ENCODE assay signal across 8 mouse cellular contexts in genomic region chr1:132306160-132306559, GRCm38 (mm10). TPM values are rescaled to one million over a fixed set of nuclear protein-coding genes. Genes with fewer than 3 reads are reported as not detected.
A peak's percentile ranks its signal among the peaks of the same experiment; 100 is the strongest.
DNase-seq lines count a peak whose midpoint lies in the region; ATAC-seq lines count a peak whose summit lies in the region.

No protein-coding gene starts in this region.

- DNase-seq in forebrain, embryonic 14.5 days (ENCODE audit: low spot score) = peak; percentile 62
- no peak for DNase-seq in midbrain, embryonic 10.5 days (ENCODE audit: low spot score)
- DNase-seq in adrenal gland, adult 2 months = peak; percentile 80
- DNase-seq in lung, postnatal 4 days = peak; percentile 53 to 70
- DNase-seq in yolk sac, embryonic 10.5 days (ENCODE audit: low spot score) = no peak

- ATAC-seq in forebrain, embryonic 14.5 days = peak; percentile 40; the same call in 1 of the 2 replicates
- no peak; the same call in 1 of the 2 replicates for ATAC-seq in forebrain, embryonic 12.5 days (ENCODE audit: low FRiP score)
- no peak; the same call in 1 of the 2 replicates for ATAC-seq in midbrain, embryonic 13.5 days
- peak; percentile 54 to 63; a peak in 2 of 4 replicates for ATAC-seq in hematopoietic stem cell, adult 5-6 weeks (replicated peaks in 1 of 2; ENCODE audit: insufficient read depth in 1 of 2, low FRiP score in 2 of 2, low TSS enrichment in 1 of 2, low read depth in 1 of 2, poor library complexity in 2 of 2, severe bottlenecking in 2 of 2)

- H3K9ac ChIP-seq in forebrain, embryonic 14.5 days (ENCODE audit: low read length) = no peak overlapping the region
- H3K9ac ChIP-seq in forebrain, embryonic 12.5 days = no peak overlapping the region
- no peak overlapping the region for H3K9ac ChIP-seq in midbrain, embryonic 13.5 days (replicated peaks)

- H3K27me3 ChIP-seq in forebrain, embryonic 14.5 days (replicated peaks; ENCODE audit: control insufficient read depth, insufficient read depth, low read length) = no peaks in the 10 kb centered on the region
- peaks cover 28% of the 10 kb centered on the region for H3K27me3 ChIP-seq in forebrain, embryonic 12.5 days
- H3K27me3 ChIP-seq in midbrain, embryonic 10.5 days (ENCODE audit: low read depth, poor library complexity, severe bottlenecking) = peaks cover 34% of the 10 kb centered on the region
- H3K27me3 ChIP-seq in midbrain, embryonic 13.5 days = peaks cover 10% of the 10 kb centered on the region; the same call in 1 of the 2 replicates

- H3K4me3 ChIP-seq in forebrain, embryonic 14.5 days (ENCODE audit: low read depth, low read length) = no peak overlapping the region
- H3K4me3 ChIP-seq in forebrain, embryonic 12.5 days (replicated peaks) = no peak overlapping the region
- no peak overlapping the region for H3K4me3 ChIP-seq in midbrain, embryonic 10.5 days
- H3K4me3 ChIP-seq in midbrain, embryonic 13.5 days (replicated peaks) = no peak overlapping the region

- no peaks in the 10 kb centered on the region for H3K9me3 ChIP-seq in forebrain, embryonic 14.5 days (replicated peaks; ENCODE audit: control insufficient read depth, low read length)
- no peaks in the 10 kb centered on the region for H3K9me3 ChIP-seq in forebrain, embryonic 12.5 days
- no peaks in the 10 kb centered on the region for H3K9me3 ChIP-seq in midbrain, embryonic 10.5 days (replicated peaks)
- no peaks in the 10 kb centered on the region for H3K9me3 ChIP-seq in midbrain, embryonic 13.5 days

- 40% methylated on average over 4 of the region's 4 CpGs for WGBS in forebrain, embryonic 14.5 days
- WGBS in forebrain, embryonic 12.5 days = 35% methylated on average over 4 of the region's 4 CpGs
- 47% methylated on average over 4 of the region's 4 CpGs for WGBS in midbrain, embryonic 10.5 days
- WGBS in midbrain, embryonic 13.5 days = 42% methylated on average over 4 of the region's 4 CpGs

- H3K4me1 ChIP-seq in forebrain, embryonic 14.5 days (ENCODE audit: control insufficient read depth, insufficient read depth, low read length) = no peaks in the 10 kb centered on the region
- H3K4me1 ChIP-seq in forebrain, embryonic 12.5 days = peaks cover 21% of the 10 kb centered on the region; the same call in 1 of the 2 replicates
- H3K4me1 ChIP-seq in midbrain, embryonic 10.5 days = peaks cover 66% of the 10 kb centered on the region
- peaks cover 27% of the 10 kb centered on the region for H3K4me1 ChIP-seq in midbrain, embryonic 13.5 days (replicated peaks)

- H3K4me2 ChIP-seq in forebrain, embryonic 14.5 days (ENCODE audit: low read length) = no peak overlapping the region
- no peak overlapping the region for H3K4me2 ChIP-seq in forebrain, embryonic 12.5 days
- no peak overlapping the region for H3K4me2 ChIP-seq in midbrain, embryonic 13.5 days (replicated peaks)

- no peak overlapping the region for H3K27ac ChIP-seq in forebrain, embryonic 14.5 days (ENCODE audit: low read depth, low read length)
- no peak overlapping the region for H3K27ac ChIP-seq in forebrain, embryonic 12.5 days
- 0 out of 2 replicates have a peak overlapping the region, but pooled peaks have one; percentile 34 for H3K27ac ChIP-seq in midbrain, embryonic 10.5 days (replicated peaks)
- no peak overlapping the region for H3K27ac ChIP-seq in midbrain, embryonic 13.5 days

- H3K36me3 ChIP-seq in forebrain, embryonic 14.5 days (ENCODE audit: control insufficient read depth, insufficient read depth, low read length) = no peaks in the 10 kb centered on the region
- H3K36me3 ChIP-seq in forebrain, embryonic 12.5 days (replicated peaks) = no peaks in the 10 kb centered on the region
- no peaks in the 10 kb centered on the region for H3K36me3 ChIP-seq in midbrain, embryonic 10.5 days
- H3K36me3 ChIP-seq in midbrain, embryonic 13.5 days = no peaks in the 10 kb centered on the region

RNA-seq across cellular contexts. Expression of gene Klhdc8a, which starts 7.7 kb away (rescaled TPM):
- 3.4 TPM in 2 replicates for polyA plus RNA-seq in forebrain, embryonic 14.5 days (2014; fragmentation: Nextera tagmentation; extraction: Ambion mirVana)
- polyA plus RNA-seq in forebrain, embryonic 12.5 days (2016; fragmentation: Nextera tagmentation; extraction: Ambion mirVana) = 1.7 TPM in 2 replicates
- 1.4 and 2.8 TPM in 2 replicates for polyA plus RNA-seq in midbrain, embryonic 10.5 days (2016; fragmentation: Nextera tagmentation; extraction: Ambion mirVana)
- polyA plus RNA-seq in midbrain, embryonic 13.5 days (2015; fragmentation: Nextera tagmentation; extraction: Ambion mirVana) = 6.3 and 6.7 TPM in 2 replicates
- 100 to 1,000 TPM in 1 of 2 experiments, 10 to 100 TPM in 1; 98.4 to 272 TPM for total RNA-seq in adrenal gland, adult 2 months (2021)
- 162 and 163 TPM in 2 replicates for polyA plus RNA-seq in adrenal gland, adult 2 months (2012; rRNA removed)
- not detected in 2 replicates for total RNA-seq in hematopoietic stem cell, adult 5-6 weeks (2017)

RNA-seq across cellular contexts. Expression of gene Nuak2, which starts 9.8 kb away (rescaled TPM):
- polyA plus RNA-seq in forebrain, embryonic 14.5 days (2014; fragmentation: Nextera tagmentation; extraction: Ambion mirVana) = 18.8 and 20.1 TPM in 2 replicates
- polyA plus RNA-seq in forebrain, embryonic 12.5 days (2016; fragmentation: Nextera tagmentation; extraction: Ambion mirVana) = 49.9 and 54.0 TPM in 2 replicates
- 87.1 and 101 TPM in 2 replicates for polyA plus RNA-seq in midbrain, embryonic 10.5 days (2016; fragmentation: Nextera tagmentation; extraction: Ambion mirVana)
- polyA plus RNA-seq in midbrain, embryonic 13.5 days (2015; fragmentation: Nextera tagmentation; extraction: Ambion mirVana) = 53.5 and 56.3 TPM in 2 replicates
- total RNA-seq in adrenal gland, adult 2 months (2021) = 1 to 10 TPM; 4.7 TPM
- 2.8 and 2.9 TPM in 2 replicates for polyA plus RNA-seq in adrenal gland, adult 2 months (2012; rRNA removed)
- total RNA-seq in hematopoietic stem cell, adult 5-6 weeks (2017) = 7.3 and 11.1 TPM in 2 replicates

Comparison
In these comparisons a context has a peak if more than half of its experiments do, and no peak if none do; other contexts are left out.
1. ATAC-seq: peak in forebrain, embryonic 14.5 days (single experiment) and hematopoietic stem cell, adult 5-6 weeks (2 of 2); none in forebrain, embryonic 12.5 days (single experiment) and midbrain, embryonic 13.5 days (single experiment).
2. DNase-seq: peak in forebrain, embryonic 14.5 days (single experiment), adrenal gland, adult 2 months (single experiment) and lung, postnatal 4 days (2 of 2); none in midbrain, embryonic 10.5 days (single experiment) and yolk sac, embryonic 10.5 days (single experiment).
3. RNA of gene Klhdc8a, which starts 7.7 kb away (polyA plus RNA-seq): 162 to 163 TPM in adrenal gland, adult 2 months; 6.3 to 6.7 TPM in midbrain, embryonic 13.5 days, 3.4 TPM in forebrain, embryonic 14.5 days, 1.7 TPM in forebrain, embryonic 12.5 days and 1.4 to 2.8 TPM in midbrain, embryonic 10.5 days; every median in the first group is over 10 times any median in the second.